Mouse (Mus musculus) MEL (cell line): ENCODE measurements at regions not wholly inside any gene's neighbourhood (a gene's known extent, or its start where the extent isn't known, plus 50 kb on each side); places are given as distances from the start of the nearest gene placed in this dataset.

Experiments used
- DNase-seq: peaks from one replicate; pipeline ENCODE4 v3.0.0; 2011; ENCODE audit warnings: low read depth, low spot score
- H3K27ac ChIP-seq: 2 replicates; pipeline ENCODE4 v1.5.1; 2012; ENCODE audit warnings: low read depth, mild to moderate bottlenecking, control low read depth, low read length, moderate library complexity; ENCODE audit not compliant: control insufficient read depth
- H3K27me3 ChIP-seq, 2 experiments: fragments of 150-350 bp in 1 of 2; sonication (generic) in 1 of 2; 2 replicates each; pipeline ENCODE4 v1.6.1; 2012; ENCODE audit warnings: low read length in 2 of 2, mild to moderate bottlenecking in 2 of 2, improper control_type of control experiment in 1 of 2, moderate library complexity in 1 of 2; ENCODE audit not compliant: insufficient read depth in 2 of 2, control insufficient read depth in 1 of 2
- H3K36me3 ChIP-seq, 2 experiments: 2 replicates each; pipeline ENCODE4 v1.6.1; 2012 to 2014; ENCODE audit warnings: low read length in 2 of 2, improper control_type of control experiment in 1 of 2, inconsistent platforms in 1 of 2, mild to moderate bottlenecking in 1 of 2; ENCODE audit not compliant: insufficient read depth in 2 of 2, control insufficient read depth in 1 of 2
- H3K4me1 ChIP-seq, 2 experiments: fragments of 150-350 bp in 1 of 2; sonication (generic) in 1 of 2; 2 replicates each; pipeline ENCODE4 v1.6.1; 2012; ENCODE audit warnings: low read length in 2 of 2, improper control_type of control experiment in 1 of 2, mild to moderate bottlenecking in 1 of 2; ENCODE audit not compliant: insufficient read depth in 2 of 2, control insufficient read depth in 1 of 2
- H3K4me3 ChIP-seq, 2 experiments: fragments of 150-350 bp in 1 of 2; sonication (generic) in 1 of 2; 2 replicates each; pipeline ENCODE4 v1.5.1; 2012; ENCODE audit warnings: low read depth in 2 of 2, low read length in 2 of 2, mild to moderate bottlenecking in 2 of 2, moderate library complexity in 2 of 2, control low read depth in 1 of 2, improper control_type of control experiment in 1 of 2; ENCODE audit not compliant: control insufficient read depth in 1 of 2, insufficient read depth in 1 of 2
- H3K79me2 ChIP-seq: 2 replicates; pipeline ENCODE4 v1.6.1; 2012; ENCODE audit warnings: mild to moderate bottlenecking, low read length, moderate library complexity; ENCODE audit not compliant: control insufficient read depth, poor library complexity, insufficient read depth
- H3K9ac ChIP-seq: 2 replicates; pipeline ENCODE4 v1.6.1; 2012; ENCODE audit warnings: low read depth, mild to moderate bottlenecking, control low read depth, low read length, moderate library complexity; ENCODE audit not compliant: control insufficient read depth, poor library complexity, severe bottlenecking
- H3K9me3 ChIP-seq: fragments of 150-350 bp; sonication (generic); replicated peaks from 2 replicates; pipeline ENCODE4 v1.6.1; 2012; ENCODE audit warnings: mild to moderate bottlenecking, low read length, improper control_type of control experiment, moderate library complexity; ENCODE audit not compliant: insufficient read depth
- CHD1 ChIP-seq: IDR thresholded peaks from 2 replicates; pipeline ENCODE4 v1.6.1; 2012; ENCODE audit warnings: low read depth, mild to moderate bottlenecking, inconsistent platforms, low read length, improper control_type of control experiment
- E2F4 ChIP-seq: IDR thresholded peaks from 2 replicates; pipeline ENCODE4 v1.6.1; 2011; ENCODE audit warnings: low read depth, low read length, improper control_type of control experiment, borderline replicate concordance
- GABPA ChIP-seq: IDR thresholded peaks from 2 replicates; pipeline ENCODE4 v1.6.1; 2012; ENCODE audit warnings: low read depth, mild to moderate bottlenecking, inconsistent platforms, low read length, improper control_type of control experiment, moderate library complexity
- HCFC1 ChIP-seq: IDR thresholded peaks from 2 replicates; pipeline ENCODE4 v1.6.1; 2012; ENCODE audit warnings: low read depth, mild to moderate bottlenecking, inconsistent platforms, low read length, improper control_type of control experiment, moderate library complexity
- JUND ChIP-seq: IDR thresholded peaks from 2 replicates; pipeline ENCODE4 v1.6.1; 2011; ENCODE audit warnings: low read depth, mild to moderate bottlenecking, improper control_type of control experiment, low read length
- KAT2A ChIP-seq: conservative IDR thresholded peaks from 2 replicates; pipeline ENCODE4 v1.6.1; 2012; ENCODE audit warnings: low read depth, low read length, improper control_type of control experiment, inconsistent platforms
- MAFK ChIP-seq: IDR thresholded peaks from 2 replicates; pipeline ENCODE4 v1.6.1; 2011; ENCODE audit warnings: low read depth, mild to moderate bottlenecking, low read length, improper control_type of control experiment, borderline replicate concordance
- MYB ChIP-seq: IDR thresholded peaks from 2 replicates; pipeline ENCODE4 v1.6.1; 2011; ENCODE audit warnings: mild to moderate bottlenecking, low read depth, low read length, improper control_type of control experiment
- NELFE ChIP-seq: IDR thresholded peaks from 2 replicates; pipeline ENCODE4 v1.6.1; 2011; ENCODE audit warnings: low read depth, low read length, improper control_type of control experiment
- NRF1 ChIP-seq: IDR thresholded peaks from 2 replicates; pipeline ENCODE4 v1.6.1; 2014; ENCODE audit warnings: low read depth, mild to moderate bottlenecking, inconsistent platforms, low read length, improper control_type of control experiment, moderate library complexity; ENCODE audit not compliant: poor library complexity, insufficient read depth, severe bottlenecking
- POLR2AphosphoS2 ChIP-seq: IDR thresholded peaks from 2 replicates; pipeline ENCODE4 v1.6.1; 2011; ENCODE audit warnings: low read length, improper control_type of control experiment
- RAD21 ChIP-seq: IDR thresholded peaks from 2 replicates; pipeline ENCODE4 v1.6.1; 2011; ENCODE audit warnings: mild to moderate bottlenecking, low read depth, low read length, improper control_type of control experiment
- RCOR1 ChIP-seq: IDR thresholded peaks from 2 replicates; pipeline ENCODE4 v1.6.1; 2012; ENCODE audit warnings: low read depth, mild to moderate bottlenecking, inconsistent platforms, low read length, improper control_type of control experiment
- SMC3 ChIP-seq: IDR thresholded peaks from 2 replicates; pipeline ENCODE4 v1.6.1; 2011; ENCODE audit warnings: low read depth, low read length, improper control_type of control experiment
- TAL1 ChIP-seq: IDR thresholded peaks from 2 replicates; pipeline ENCODE4 v1.6.1; 2012; ENCODE audit warnings: mild to moderate bottlenecking, inconsistent platforms, low read length, moderate library complexity, mixed read lengths
- UBTF ChIP-seq: IDR thresholded peaks from 2 replicates; pipeline ENCODE4 v1.6.1; 2012; ENCODE audit warnings: low read depth, mild to moderate bottlenecking, inconsistent platforms, low read length, improper control_type of control experiment, moderate library complexity, borderline replicate concordance; ENCODE audit not compliant: insufficient read depth
- USF1 ChIP-seq: IDR thresholded peaks from 2 replicates; pipeline ENCODE4 v1.6.1; 2014; ENCODE audit warnings: low read depth, mild to moderate bottlenecking, inconsistent platforms, low read length, improper control_type of control experiment, moderate library complexity
- USF2 ChIP-seq, 2 experiments: IDR thresholded peaks; 2 replicates each; pipeline ENCODE4 v1.6.1; 2011 to 2012; ENCODE audit warnings: improper control_type of control experiment in 2 of 2, low read length in 2 of 2, borderline replicate concordance in 1 of 2, inconsistent platforms in 1 of 2, low read depth in 1 of 2, mild to moderate bottlenecking in 1 of 2; ENCODE audit not compliant: insufficient read depth in 1 of 2
- ZMIZ1 ChIP-seq: IDR thresholded peaks from 2 replicates; pipeline ENCODE4 v1.6.1; 2012; ENCODE audit warnings: low read depth, mild to moderate bottlenecking, inconsistent platforms, low read length, improper control_type of control experiment, moderate library complexity
- ZNF384 ChIP-seq: IDR thresholded peaks from 2 replicates; pipeline ENCODE4 v1.6.1; 2012; ENCODE audit warnings: low read depth, mild to moderate bottlenecking, inconsistent platforms, low read length, improper control_type of control experiment

GRCm38 (mm10) chr1:107772967-107773366 is 183.2 kb downstream of the Serpinb8 start:
- Histone ChIP-seq H3K36me3 (no peaks in the 10 kb centered on the region), H3K27ac (no peak overlapping the region), H3K27me3 (no peaks in the 10 kb centered on the region), H3K79me2 (no peaks in the 10 kb centered on the region), H3K4me1 (no peaks in the 10 kb centered on the region), H3K4me3 (no peak overlapping the region), H3K9ac (no peak overlapping the region), H3K9me3 (no peaks in the 10 kb centered on the region)
- TF ChIP-seq USF2 (IDR thresholded peaks at IDR 0.05; ENCODE audit: borderline replicate concordance in 1 of 2, insufficient read depth in 1 of 2, low read depth in 1 of 2, low read length in 2 of 2) (no peak), GABPA (no peak), RCOR1 (no peak), MAFK (no peak), ZMIZ1 (no peak), MYB (no peak), KAT2A (no peak), CHD1 (no peak), UBTF (no peak), RAD21 (no peak), POLR2AphosphoS2 (no peak)
- no peak for DNase-seq

GRCm38 (mm10) chr1:107783079-107783478 is 193.3 kb downstream of the Serpinb8 start:
- H3K27me3 ChIP-seq = no peaks in the 10 kb centered on the region; a peak in 1 of 4 replicates
- H3K79me2 ChIP-seq = no peaks in the 10 kb centered on the region
- no peaks in the 10 kb centered on the region for H3K4me1 ChIP-seq
- no peaks in the 10 kb centered on the region for H3K9me3 ChIP-seq
- H3K27ac ChIP-seq = no peak overlapping the region
- DNase-seq = no peak
- H3K9ac ChIP-seq = no peak overlapping the region
- H3K36me3 ChIP-seq = no peaks in the 10 kb centered on the region
- no peak for TF ChIP-seq USF1
- no peak for TF ChIP-seq HCFC1
- no peak for TF ChIP-seq NRF1
- no peak for TF ChIP-seq NELFE
- TF ChIP-seq KAT2A = no peak
- no peak for TF ChIP-seq E2F4
- TF ChIP-seq JUND = no peak
- no peak for TF ChIP-seq SMC3
- TF ChIP-seq RAD21 = no peak
- TF ChIP-seq ZNF384 = no peak
- TF ChIP-seq TAL1 = no peak
- no peak overlapping the region for H3K4me3 ChIP-seq
